Mouse (Mus musculus): ENCODE data around the gene Cdh3. TPM values are rescaled to one million over a fixed set of nuclear protein-coding genes. Genes with fewer than 3 reads are reported as not detected.
A peak's percentile ranks its signal among the peaks of the same experiment; 100 is the strongest.

Gene Cdh3
- polyA plus RNA-seq, 1 experiment from 2014 or later = 21.1 TPM

GRCm38 (mm10) chr8:106507761-106508331 is 2.8 kb upstream of the Cdh3 start:
- H3K27me3 ChIP-seq (ENCODE audit: control insufficient read depth, insufficient read depth, low read length) = peaks cover 8% of the 10 kb centered on the region; the same call in 1 of the 2 replicates
- no peaks in the 10 kb centered on the region for H3K9me3 ChIP-seq (ENCODE audit: control insufficient read depth, low read length)
- peak overlapping the region; percentile 45 for H3K9ac ChIP-seq (ENCODE audit: low read depth, low read length)
- peak overlapping the region; percentile 35 for H3K4me3 ChIP-seq (ENCODE audit: low read length)
- peak overlapping the region; percentile 71 for H3K4me2 ChIP-seq (replicated peaks; ENCODE audit: low read depth, low read length)
- H3K4me1 ChIP-seq (ENCODE audit: control insufficient read depth, insufficient read depth, low read length) = peaks cover 25% of the 10 kb centered on the region
- H3K36me3 ChIP-seq (ENCODE audit: control insufficient read depth, insufficient read depth, low read length) = no peaks in the 10 kb centered on the region
- 1% methylated on average over 30 of the region's 30 CpGs for WGBS
- no peak overlapping the region for H3K27ac ChIP-seq (ENCODE audit: low read depth, low read length)
- ATAC-seq (ENCODE audit: low FRiP score, low TSS enrichment) = peak; percentile 33

- no peak overlapping the region; the same call in 1 of the 2 replicates for H3K9ac ChIP-seq (ENCODE audit: low read depth, low read length)
- no peaks in the 10 kb centered on the region for H3K36me3 ChIP-seq (ENCODE audit: control insufficient read depth, insufficient read depth, low read length)
- H3K27me3 ChIP-seq (ENCODE audit: control insufficient read depth, insufficient read depth, low read length) = peaks cover 8% of the 10 kb centered on the region; the same call in 1 of the 2 replicates
- peak overlapping the region; percentile 71 for H3K4me2 ChIP-seq (replicated peaks; ENCODE audit: low read depth, low read length)
- H3K4me3 ChIP-seq (ENCODE audit: low read length) = no peak overlapping the region; the same call in 1 of the 2 replicates
- H3K9me3 ChIP-seq (ENCODE audit: control insufficient read depth, low read length) = no peaks in the 10 kb centered on the region
- no peak for ATAC-seq (ENCODE audit: low FRiP score, low TSS enrichment)
- 38% methylated on average over 3 of the region's 3 CpGs for WGBS
- H3K27ac ChIP-seq (ENCODE audit: low read depth, low read length) = no peak overlapping the region
- peaks cover 26% of the 10 kb centered on the region for H3K4me1 ChIP-seq (ENCODE audit: control insufficient read depth, insufficient read depth, low read length)
These were observed 2.2 kb upstream of the Cdh3 start for GRCm38 (mm10) chr8:106508456-106508855.

- no peak overlapping the region for H3K4me3 ChIP-seq (ENCODE audit: low read length)
These were observed 1.5 kb upstream of the Cdh3 start for GRCm38 (mm10) chr8:106509079-106509780.

GRCm38 (mm10) chr8:106511065-106511501 is 392 bp downstream of the Cdh3 start:
- H3K27me3 ChIP-seq (ENCODE audit: control insufficient read depth, insufficient read depth, low read length) = peaks cover 8% of the 10 kb centered on the region; the same call in 1 of the 2 replicates
- H3K27ac ChIP-seq (ENCODE audit: low read depth, low read length) = peak overlapping the region; percentile 87
- no peaks in the 10 kb centered on the region for H3K36me3 ChIP-seq (ENCODE audit: control insufficient read depth, insufficient read depth, low read length)
- peak; percentile 57 for ATAC-seq (ENCODE audit: low FRiP score, low TSS enrichment)
- H3K4me2 ChIP-seq (replicated peaks; ENCODE audit: low read depth, low read length) = peak overlapping the region; percentile 51
- peak overlapping the region; percentile 69 for H3K9ac ChIP-seq (ENCODE audit: low read depth, low read length)
- under 1% methylated on average over 22 of the region's 22 CpGs for WGBS
- peak overlapping the region; percentile 52 for H3K4me3 ChIP-seq (ENCODE audit: low read length)
- H3K4me1 ChIP-seq (ENCODE audit: control insufficient read depth, insufficient read depth, low read length) = peaks cover 26% of the 10 kb centered on the region
- no peaks in the 10 kb centered on the region for H3K9me3 ChIP-seq (ENCODE audit: control insufficient read depth, low read length)

More at GRCm38 (mm10) chr8:106509079-106509780, 1.5 kb upstream of the Cdh3 start:
- no peak overlapping the region for H3K27ac ChIP-seq (ENCODE audit: low read depth, low read length)
- 64% methylated on average over 8 of the region's 8 CpGs for WGBS
- H3K4me2 ChIP-seq (replicated peaks; ENCODE audit: low read depth, low read length) = no peak overlapping the region
- H3K27me3 ChIP-seq (ENCODE audit: control insufficient read depth, insufficient read depth, low read length) = peaks cover 8% of the 10 kb centered on the region; the same call in 1 of the 2 replicates
- no peaks in the 10 kb centered on the region for H3K36me3 ChIP-seq (ENCODE audit: control insufficient read depth, insufficient read depth, low read length)
- no peak for ATAC-seq (ENCODE audit: low FRiP score, low TSS enrichment)
- H3K9ac ChIP-seq (ENCODE audit: low read depth, low read length) = no peak overlapping the region
- peaks cover 26% of the 10 kb centered on the region for H3K4me1 ChIP-seq (ENCODE audit: control insufficient read depth, insufficient read depth, low read length)
- H3K9me3 ChIP-seq (ENCODE audit: control insufficient read depth, low read length) = no peaks in the 10 kb centered on the region

- Histone ChIP-seq H3K27me3 (ENCODE audit: control insufficient read depth, insufficient read depth, low read length) (peaks cover 8% of the 10 kb centered on the region; the same call in 1 of the 2 replicates), H3K27ac (ENCODE audit: low read depth, low read length) (peak overlapping the region; percentile 87), H3K9ac (ENCODE audit: low read depth, low read length) (peak overlapping the region; percentile 69), H3K36me3 (ENCODE audit: control insufficient read depth, insufficient read depth, low read length) (no peaks in the 10 kb centered on the region), H3K9me3 (ENCODE audit: control insufficient read depth, low read length) (no peaks in the 10 kb centered on the region), H3K4me2 (replicated peaks; ENCODE audit: low read depth, low read length) (peak overlapping the region; percentile 51), H3K4me3 (ENCODE audit: low read length) (peak overlapping the region; percentile 52), H3K4me1 (ENCODE audit: control insufficient read depth, insufficient read depth, low read length) (peaks cover 28% of the 10 kb centered on the region)
- ATAC-seq (ENCODE audit: low FRiP score, low TSS enrichment) = peak; percentile 53
- under 1% methylated on average over 30 of the region's 30 CpGs for WGBS
These were observed 895 bp downstream of the Cdh3 start for GRCm38 (mm10) chr8:106511531-106512041.

GRCm38 (mm10) chr8:106512475-106513150 is 1.9 kb downstream of the Cdh3 start:
- peaks cover 28% of the 10 kb centered on the region for H3K4me1 ChIP-seq (ENCODE audit: control insufficient read depth, insufficient read depth, low read length)
- H3K36me3 ChIP-seq (ENCODE audit: control insufficient read depth, insufficient read depth, low read length) = no peaks in the 10 kb centered on the region
- H3K27me3 ChIP-seq (ENCODE audit: control insufficient read depth, insufficient read depth, low read length) = peaks cover 8% of the 10 kb centered on the region; the same call in 1 of the 2 replicates
- H3K27ac ChIP-seq (ENCODE audit: low read depth, low read length) = peak overlapping the region; percentile 87
- peak overlapping the region; percentile 69; the same call in 1 of the 2 replicates for H3K9ac ChIP-seq (ENCODE audit: low read depth, low read length)
- no peaks in the 10 kb centered on the region for H3K9me3 ChIP-seq (ENCODE audit: control insufficient read depth, low read length)
- H3K4me2 ChIP-seq (replicated peaks; ENCODE audit: low read depth, low read length) = peak overlapping the region; percentile 51
- 23% methylated on average over 7 of the region's 7 CpGs for WGBS
- peak overlapping the region; percentile 52; the same call in 1 of the 2 replicates for H3K4me3 ChIP-seq (ENCODE audit: low read length)
- no peak for ATAC-seq (ENCODE audit: low FRiP score, low TSS enrichment)

GRCm38 (mm10) chr8:106515946-106516479 is 5.3 kb downstream of the Cdh3 start:
- H3K27me3 ChIP-seq (ENCODE audit: control insufficient read depth, insufficient read depth, low read length) = peaks cover 2% of the 10 kb centered on the region; the same call in 1 of the 2 replicates
- 26% methylated on average over 1 of the region's 1 CpGs for WGBS
- H3K9me3 ChIP-seq (ENCODE audit: control insufficient read depth, low read length) = no peaks in the 10 kb centered on the region
- no peaks in the 10 kb centered on the region for H3K36me3 ChIP-seq (ENCODE audit: control insufficient read depth, insufficient read depth, low read length)
- ATAC-seq (ENCODE audit: low FRiP score, low TSS enrichment) = no peak
- H3K9ac ChIP-seq (ENCODE audit: low read depth, low read length) = no peak overlapping the region
- no peak overlapping the region for H3K4me3 ChIP-seq (ENCODE audit: low read length)
- H3K27ac ChIP-seq (ENCODE audit: low read depth, low read length) = no peak overlapping the region
- H3K4me1 ChIP-seq (ENCODE audit: control insufficient read depth, insufficient read depth, low read length) = peaks cover 24% of the 10 kb centered on the region
- no peak overlapping the region for H3K4me2 ChIP-seq (replicated peaks; ENCODE audit: low read depth, low read length)

GRCm38 (mm10) chr8:106516581-106516980 is 5.9 kb downstream of the Cdh3 start:
- H3K4me3 ChIP-seq (ENCODE audit: low read length) = no peak overlapping the region
- no peaks in the 10 kb centered on the region for H3K27me3 ChIP-seq (ENCODE audit: control insufficient read depth, insufficient read depth, low read length)
- WGBS = 34% methylated on average over 2 of the region's 2 CpGs
- H3K4me2 ChIP-seq (replicated peaks; ENCODE audit: low read depth, low read length) = no peak overlapping the region
- ATAC-seq (ENCODE audit: low FRiP score, low TSS enrichment) = peak; percentile 37; the same call in 1 of the 2 replicates
- no peak overlapping the region; the same call in 1 of the 2 replicates for H3K27ac ChIP-seq (ENCODE audit: low read depth, low read length)
- no peaks in the 10 kb centered on the region for H3K36me3 ChIP-seq (ENCODE audit: control insufficient read depth, insufficient read depth, low read length)
- peaks cover 28% of the 10 kb centered on the region for H3K4me1 ChIP-seq (ENCODE audit: control insufficient read depth, insufficient read depth, low read length)
- H3K9ac ChIP-seq (ENCODE audit: low read depth, low read length) = no peak overlapping the region
- no peaks in the 10 kb centered on the region for H3K9me3 ChIP-seq (ENCODE audit: control insufficient read depth, low read length)

All from kidney, embryonic 14.5 days (tissue).